Mouse (Mus musculus): ENCODE data around the gene Tgm5. TPM values are rescaled to one million over a fixed set of nuclear protein-coding genes. Genes with fewer than 3 reads are reported as not detected.
"Not testable (repeated sequence)": the region's sequence is repeated elsewhere in the genome, so short reads cannot be mapped to it uniquely, and the experiment has no call there.

The Tgm5 gene
- polyA plus RNA-seq, 1 experiment from 2014 or later = not detected

GRCm38 (mm10) chr2:121007925-121008663 lies 77.5 kb downstream of the Tgm5 start, which contains the start of gene Ccndbp1:
TSS of gene Ccndbp1 (plus strand) at chr2:121008403.
- Histone ChIP-seq H3K9me3 (replicated peaks) (no peaks in the 10 kb centered on the region), H3K4me2 (peak within 1 kb of the TSS; percentile 81), H3K27ac (replicated peaks) (peak within 1 kb of the TSS; percentile 88), H3K4me3 (replicated peaks) (peak within 1 kb of the TSS; percentile 88), H3K4me1 (replicated peaks) (peaks cover 22% of the 10 kb centered on the region), H3K9ac (peak within 1 kb of the TSS; percentile 84), H3K36me3 (replicated peaks) (peaks cover 22% of the 10 kb centered on the region), H3K27me3 (no peaks in the 10 kb centered on the region)
- ATAC-seq (ENCODE audit: insufficient read depth) = peak; percentile 96
- 2% methylated on average over 34 of the region's 34 CpGs for WGBS (ENCODE audit: insufficient replicate concordance)

GRCm38 (mm10) chr2:121006986-121007385 lies 78.7 kb downstream of the Tgm5 start:
- ATAC-seq (ENCODE audit: insufficient read depth) = no peak
- H3K4me1 ChIP-seq (replicated peaks) = peaks cover 22% of the 10 kb centered on the region
- H3K9me3 ChIP-seq (replicated peaks) = no peaks in the 10 kb centered on the region
- H3K9ac ChIP-seq = no peak overlapping the region
- H3K4me2 ChIP-seq = no peak overlapping the region
- WGBS (ENCODE audit: insufficient replicate concordance) = 77% methylated on average over 1 of the region's 1 CpGs
- H3K36me3 ChIP-seq (replicated peaks) = peaks cover 11% of the 10 kb centered on the region
- no peaks in the 10 kb centered on the region for H3K27me3 ChIP-seq
- no peak overlapping the region for H3K4me3 ChIP-seq (replicated peaks)
- peak overlapping the region; percentile 88; the same call in 1 of the 2 replicates for H3K27ac ChIP-seq (replicated peaks)

DNA sequence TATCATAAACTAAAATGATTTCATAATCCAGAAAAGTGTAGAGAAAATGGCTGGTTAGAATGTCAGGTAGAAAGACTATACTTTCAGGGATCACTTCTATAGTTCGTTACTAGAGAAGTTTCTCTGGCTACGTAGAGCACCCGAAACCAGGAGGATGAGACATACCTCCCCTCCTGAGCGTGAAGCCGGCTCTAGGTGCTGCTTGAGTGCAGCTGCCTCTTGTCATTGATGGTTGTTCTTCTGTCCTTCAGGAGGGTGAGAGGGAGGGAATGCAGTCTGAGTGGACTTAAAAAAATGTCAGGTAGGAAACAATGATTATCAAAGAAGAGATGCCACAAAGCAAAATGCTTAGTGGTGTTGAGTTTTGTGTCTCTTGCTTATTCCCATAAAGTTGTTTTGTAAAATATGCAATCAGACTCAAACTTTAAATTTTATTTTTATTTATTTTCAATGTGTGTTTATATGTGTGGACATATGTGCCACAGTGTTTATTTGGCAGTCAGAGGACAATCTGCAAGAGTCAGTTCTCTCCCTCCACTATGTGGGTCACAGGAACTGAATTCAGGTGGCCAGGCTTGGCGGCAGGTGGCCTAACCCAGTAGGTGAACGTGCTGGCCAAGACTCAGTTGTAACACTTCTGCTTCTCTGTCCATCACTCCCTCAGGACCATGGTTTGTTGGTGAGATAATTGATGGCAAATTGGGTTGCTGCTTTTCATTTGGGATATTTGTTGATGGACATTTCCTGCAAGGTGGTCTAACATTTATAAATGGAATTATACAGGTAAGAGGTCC lies 81.4 kb downstream of the Tgm5 start:
- Histone ChIP-seq H3K4me1 (replicated peaks) (peaks cover 14% of the 10 kb centered on the region), H3K9me3 (replicated peaks) (no peaks in the 10 kb centered on the region), H3K27me3 (no peaks in the 10 kb centered on the region), H3K4me2 (no peak overlapping the region), H3K36me3 (replicated peaks) (no peaks in the 10 kb centered on the region), H3K9ac (no peak overlapping the region), H3K4me3 (replicated peaks) (no peak overlapping the region), H3K27ac (replicated peaks) (no peak overlapping the region)
- 77% methylated on average over 7 of the region's 7 CpGs for WGBS (ENCODE audit: insufficient replicate concordance)
- ATAC-seq (ENCODE audit: insufficient read depth) = no peak

GRCm38 (mm10) chr2:121003586-121003985 lies 82.1 kb downstream of the Tgm5 start:
- Histone ChIP-seq H3K4me2 (no peak overlapping the region), H3K4me3 (replicated peaks) (no peak overlapping the region), H3K4me1 (replicated peaks) (peaks cover 12% of the 10 kb centered on the region), H3K27ac (replicated peaks) (no peak overlapping the region), H3K9me3 (replicated peaks) (no peaks in the 10 kb centered on the region), H3K36me3 (replicated peaks) (no peaks in the 10 kb centered on the region), H3K27me3 (no peaks in the 10 kb centered on the region), H3K9ac (no peak overlapping the region)
- 77% methylated on average over 2 of the region's 2 CpGs for WGBS (ENCODE audit: insufficient replicate concordance)
- no peak for ATAC-seq (ENCODE audit: insufficient read depth)

- whole genome bisulfite sequencing (ENCODE audit: insufficient replicate concordance) = 48% methylated on average over 8 of the region's 8 CpGs
- Histone ChIP-seq H3K4me3 (replicated peaks) (no peak overlapping the region), H3K4me1 (replicated peaks) (peaks cover 7% of the 10 kb centered on the region; the same call in 1 of the 2 replicates), H3K4me2 (no peak overlapping the region), H3K27me3 (no peaks in the 10 kb centered on the region), H3K27ac (replicated peaks) (no peak overlapping the region), H3K36me3 (replicated peaks) (no peaks in the 10 kb centered on the region), H3K9me3 (replicated peaks) (no peaks in the 10 kb centered on the region), H3K9ac (no peak overlapping the region)
- 0 out of 2 replicates have a peak, but pooled peaks have one; percentile 22 for ATAC-seq (ENCODE audit: insufficient read depth)
These were observed 86.8 kb downstream of the Tgm5 start for GRCm38 (mm10) chr2:120998863-120999262.

GRCm38 (mm10) chr2:120996607-120997006 lies 89.0 kb downstream of the Tgm5 start:
- not testable (repeated sequence) for ATAC-seq (ENCODE audit: insufficient read depth); H3K27ac ChIP-seq (replicated peaks); H3K27me3 ChIP-seq; H3K9ac ChIP-seq; H3K4me3 ChIP-seq (replicated peaks); H3K4me1 ChIP-seq (replicated peaks); H3K9me3 ChIP-seq (replicated peaks); H3K4me2 ChIP-seq; H3K36me3 ChIP-seq (replicated peaks)
- WGBS (ENCODE audit: insufficient replicate concordance) = 53% methylated on average over 1 of the region's 1 CpGs

Other genes starting within 250 kb of the Tgm5 start
- 3.2 and 4.7 TPM in 2 replicates for gene Cdan1, start 235.7 kb downstream of the Tgm5 start, polyA plus RNA-seq (2015; fragmentation: Nextera tagmentation; extraction: Ambion mirVana)
- gene Ttbk2, start 235.2 kb downstream of the Tgm5 start, polyA plus RNA-seq (2015; fragmentation: Nextera tagmentation; extraction: Ambion mirVana) = 0.62 and 0.69 TPM in 2 replicates
- 10.8 and 11.9 TPM in 2 replicates for gene Ubr1, start 115.1 kb downstream of the Tgm5 start, polyA plus RNA-seq (2015; fragmentation: Nextera tagmentation; extraction: Ambion mirVana)
- gene Tmem62, start 108.8 kb downstream of the Tgm5 start, polyA plus RNA-seq (2015; fragmentation: Nextera tagmentation; extraction: Ambion mirVana) = 2.2 and 2.6 TPM in 2 replicates
- gene Ccndbp1, start 77.4 kb downstream of the Tgm5 start, polyA plus RNA-seq (2015; fragmentation: Nextera tagmentation; extraction: Ambion mirVana) = 51.1 and 52.6 TPM in 2 replicates
- gene Epb42, start 48.8 kb downstream of the Tgm5 start, polyA plus RNA-seq (2015; fragmentation: Nextera tagmentation; extraction: Ambion mirVana) = 161 and 174 TPM in 2 replicates
- gene Tgm7, start 24.0 kb upstream of the Tgm5 start, polyA plus RNA-seq (2015; fragmentation: Nextera tagmentation; extraction: Ambion mirVana) = not detected in 2 replicates
- 8.1 and 8.9 TPM in 2 replicates for gene Adal, start 54.6 kb upstream of the Tgm5 start, polyA plus RNA-seq (2015; fragmentation: Nextera tagmentation; extraction: Ambion mirVana)
- gene Lcmt2, start 54.8 kb upstream of the Tgm5 start, polyA plus RNA-seq (2015; fragmentation: Nextera tagmentation; extraction: Ambion mirVana) = 8.8 and 10.5 TPM in 2 replicates
- 17.8 and 21.8 TPM in 2 replicates for gene Tubgcp4, start 84.8 kb upstream of the Tgm5 start, polyA plus RNA-seq (2015; fragmentation: Nextera tagmentation; extraction: Ambion mirVana)
- gene Zscan29, start 85.3 kb upstream of the Tgm5 start, polyA plus RNA-seq (2015; fragmentation: Nextera tagmentation; extraction: Ambion mirVana) = 3.8 and 4.3 TPM in 2 replicates
- 20.5 and 20.9 TPM in 2 replicates for gene Trp53bp1, start 185.6 kb upstream of the Tgm5 start, polyA plus RNA-seq (2015; fragmentation: Nextera tagmentation; extraction: Ambion mirVana)
- 0.09 and 0.13 TPM in 2 replicates for gene Map1a, start 203.8 kb upstream of the Tgm5 start, polyA plus RNA-seq (2015; fragmentation: Nextera tagmentation; extraction: Ambion mirVana)